Mouse (Mus musculus): ENCODE data around the gene Gm21094. TPM values are rescaled to one million over a fixed set of nuclear protein-coding genes. Genes with fewer than 3 reads are reported as not detected.
"Not testable (repeated sequence)": the region's sequence is repeated elsewhere in the genome, so short reads cannot be mapped to it uniquely, and the experiment has no call there.

Gene Gm21094
- polyA plus RNA-seq (2012; rRNA removed): not detected in 2 replicates

- no CpG with 5 or more reads among the region's 8 CpGs for WGBS
- H3K27me3 ChIP-seq (ENCODE audit: control insufficient read depth, insufficient read depth, low read length); H3K4me3 ChIP-seq (ENCODE audit: low read depth, low read length); H3K36me3 ChIP-seq (ENCODE audit: control insufficient read depth, insufficient read depth, low read length); H3K4me1 ChIP-seq (ENCODE audit: control insufficient read depth, insufficient read depth, insufficient read length, low read length); H3K27ac ChIP-seq (ENCODE audit: insufficient read depth, low read depth, low read length): not testable (repeated sequence)
These were observed at the start of gene Gm21094 for GRCm38 (mm10) chrY:32620343-32620742. Gene Gm21094 (minus strand): TSS chrY:32620443.
